8 mouse cellular contexts compared by ENCODE assay signal in the genomic region with DNA sequence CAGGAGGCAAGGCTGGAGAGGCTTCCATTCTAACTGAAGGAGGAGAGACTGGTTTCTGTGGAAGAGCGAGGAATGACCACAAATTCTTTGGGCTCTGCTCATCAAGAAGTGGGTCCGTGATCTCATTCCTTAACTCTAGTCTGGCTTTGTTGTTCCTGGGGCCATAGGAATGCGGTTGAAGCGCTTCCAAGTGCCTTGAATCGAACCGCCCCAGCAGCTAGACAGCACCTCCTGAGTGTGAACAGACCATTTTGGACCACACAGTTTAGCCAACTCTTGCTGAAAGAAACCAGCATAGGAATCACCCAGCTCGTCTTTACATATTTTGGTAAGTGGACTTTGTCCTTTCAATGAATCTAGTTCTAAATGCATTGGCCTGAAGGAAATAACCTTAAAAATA. TPM values are rescaled to one million over a fixed set of nuclear protein-coding genes. Genes with fewer than 3 reads are reported as not detected.
DNase-seq lines count a peak whose midpoint lies in the region; ATAC-seq and TF ChIP-seq lines count a peak whose summit lies in the region.

A gene (plus strand): TSS at position 35 of the 400 bp plus-strand sequence.

- peak; percentile 28; the same call in 1 of the 2 replicates for ATAC-seq in forebrain, postnatal 0 days
- ATAC-seq in limb, embryonic 12.5 days (ENCODE audit: insufficient number of reproducible peaks, insufficient read depth, low FRiP score, low TSS enrichment, low read depth) = peak; percentile 27; the same call in 1 of the 2 replicates
- peak; percentile 38; the same call in 1 of the 2 replicates for ATAC-seq in midbrain, embryonic 14.5 days (ENCODE audit: low FRiP score, low TSS enrichment)

- no peak for TF ChIP-seq CTCF in forebrain, postnatal 0 days (IDR thresholded peaks at IDR 0.05; ENCODE audit: low read depth)

- H3K27me3 ChIP-seq in forebrain, postnatal 0 days (ENCODE audit: insufficient read depth, low read length) = peaks cover 3% of the 10 kb centered on the region; the same call in 1 of the 2 replicates
- peaks cover 7% of the 10 kb centered on the region; the same call in 1 of the 2 replicates for H3K27me3 ChIP-seq in limb, embryonic 12.5 days
- no peaks in the 10 kb centered on the region for H3K27me3 ChIP-seq in midbrain, embryonic 14.5 days (ENCODE audit: control insufficient read depth, insufficient read depth, low read length)

- H3K9ac ChIP-seq in forebrain, postnatal 0 days = peak within 1 kb of the TSS; percentile 45
- H3K9ac ChIP-seq in limb, embryonic 12.5 days (replicated peaks) = peak within 1 kb of the TSS; percentile 55
- H3K9ac ChIP-seq in midbrain, embryonic 14.5 days (replicated peaks; ENCODE audit: low read length) = peak within 1 kb of the TSS; percentile 40

- H3K4me2 ChIP-seq in forebrain, postnatal 0 days (ENCODE audit: low read depth) = peak within 1 kb of the TSS; percentile 58
- H3K4me2 ChIP-seq in limb, embryonic 12.5 days = peak within 1 kb of the TSS; percentile 66
- peak within 1 kb of the TSS; percentile 77 for H3K4me2 ChIP-seq in midbrain, embryonic 14.5 days (ENCODE audit: low read length)

- H3K9me3 ChIP-seq in forebrain, postnatal 0 days (ENCODE audit: low read length) = no peaks in the 10 kb centered on the region
- peaks cover 13% of the 10 kb centered on the region for H3K9me3 ChIP-seq in limb, embryonic 12.5 days
- no peaks in the 10 kb centered on the region for H3K9me3 ChIP-seq in midbrain, embryonic 14.5 days (ENCODE audit: control insufficient read depth, low read length)

- H3K4me3 ChIP-seq in forebrain, postnatal 0 days (ENCODE audit: low read depth, low read length) = peak within 1 kb of the TSS; percentile 46
- peak within 1 kb of the TSS; percentile 50 for H3K4me3 ChIP-seq in limb, embryonic 12.5 days (replicated peaks)
- H3K4me3 ChIP-seq in midbrain, embryonic 14.5 days (replicated peaks; ENCODE audit: low read depth, low read length) = peak within 1 kb of the TSS; percentile 51

- H3K4me1 ChIP-seq in forebrain, postnatal 0 days (ENCODE audit: insufficient read depth) = peaks cover 7% of the 10 kb centered on the region; the same call in 1 of the 2 replicates
- H3K4me1 ChIP-seq in limb, embryonic 12.5 days (replicated peaks) = peaks cover 4% of the 10 kb centered on the region; the same call in 1 of the 2 replicates
- peaks cover 12% of the 10 kb centered on the region for H3K4me1 ChIP-seq in midbrain, embryonic 14.5 days (ENCODE audit: control insufficient read depth, insufficient read depth, low read length)

- 4% methylated on average over 7 of the region's 7 CpGs for WGBS in forebrain, postnatal 0 days
- WGBS in limb, embryonic 12.5 days = 13% methylated on average over 7 of the region's 7 CpGs
- WGBS in midbrain, embryonic 14.5 days = 8% methylated on average over 7 of the region's 7 CpGs

- peak; percentile 13 for DNase-seq in ovary, postnatal 14 days (ENCODE audit: low spot score)
- no peak for DNase-seq in ovary, adult 18-20 months (ENCODE audit: low spot score)
- peak; percentile 20 to 29 for DNase-seq in adrenal gland, postnatal 36 days
- no peak for DNase-seq in forebrain, postnatal 0 days
- DNase-seq in midbrain, embryonic 14.5 days = no peak
- DNase-seq in frontal cortex, postnatal 10 days (ENCODE audit: low spot score in 2 of 2) = no peak
- DNase-seq in gastrocnemius, postnatal 36 days = no peak

- peak within 1 kb of the TSS; percentile 78 for H3K27ac ChIP-seq in forebrain, postnatal 0 days (ENCODE audit: low read depth, low read length)
- peak within 1 kb of the TSS; percentile 62 for H3K27ac ChIP-seq in limb, embryonic 12.5 days
- peak within 1 kb of the TSS; percentile 70 for H3K27ac ChIP-seq in midbrain, embryonic 14.5 days (replicated peaks; ENCODE audit: low read depth, low read length)

- intact Hi-C loops in gastrocnemius, postnatal 36 days (cut with DNase I) = no loop called here

- peaks cover 14% of the 10 kb centered on the region for H3K36me3 ChIP-seq in forebrain, postnatal 0 days (ENCODE audit: insufficient read depth)
- peaks cover 20% of the 10 kb centered on the region for H3K36me3 ChIP-seq in limb, embryonic 12.5 days
- H3K36me3 ChIP-seq in midbrain, embryonic 14.5 days (ENCODE audit: control insufficient read depth, insufficient read depth, low read length) = peaks cover 12% of the 10 kb centered on the region; the same call in 1 of the 2 replicates

RNA-seq across cellular contexts. Expression of the gene that starts here (rescaled TPM):
- 10 to 100 TPM; 10.4 to 13.8 TPM for total RNA-seq in adrenal gland, postnatal 36 days (2021)
- 8.1 and 10.8 TPM in 2 replicates for total RNA-seq in forebrain, postnatal 0 days (2014; rRNA removed)
- polyA plus RNA-seq in forebrain, postnatal 0 days (2015; fragmentation: Nextera tagmentation; extraction: Ambion mirVana) = 5.7 TPM in 2 replicates
- 8.5 and 9.4 TPM in 2 replicates for polyA plus RNA-seq in limb, embryonic 12.5 days (2016; fragmentation: Nextera tagmentation; extraction: Ambion mirVana)
- 6.8 and 9.1 TPM in 2 replicates for polyA plus RNA-seq in midbrain, embryonic 14.5 days (2014; fragmentation: Nextera tagmentation; extraction: Ambion mirVana)
- 1 to 10 TPM; 5.4 to 7.1 TPM for total RNA-seq in gastrocnemius, postnatal 36 days (2021)

Comparison
In these comparisons a context has a peak if more than half of its experiments do, and no peak if none do; other contexts are left out.
1. DNase-seq: peak in ovary, postnatal 14 days (single experiment) and adrenal gland, postnatal 36 days (2 of 2); none in ovary, adult 18-20 months (single experiment), forebrain, postnatal 0 days (single experiment), midbrain, embryonic 14.5 days (single experiment), frontal cortex, postnatal 10 days (0 of 2) and gastrocnemius, postnatal 36 days (0 of 2).
2. Peak in every context shown above with its lines, with median percentiles within 50 percentile points of each other: ATAC-seq, H3K27ac ChIP-seq, H3K4me2 ChIP-seq, H3K4me3 ChIP-seq and H3K9ac ChIP-seq.